Mouse (Mus musculus): ENCODE data around the gene Efcab9. TPM values are rescaled to one million over a fixed set of nuclear protein-coding genes. Genes with fewer than 3 reads are reported as not detected.

Gene Efcab9
- total and polyA plus RNA-seq, 3 experiments = 0.25 to 1.5 TPM; not detected in 1

DNA sequence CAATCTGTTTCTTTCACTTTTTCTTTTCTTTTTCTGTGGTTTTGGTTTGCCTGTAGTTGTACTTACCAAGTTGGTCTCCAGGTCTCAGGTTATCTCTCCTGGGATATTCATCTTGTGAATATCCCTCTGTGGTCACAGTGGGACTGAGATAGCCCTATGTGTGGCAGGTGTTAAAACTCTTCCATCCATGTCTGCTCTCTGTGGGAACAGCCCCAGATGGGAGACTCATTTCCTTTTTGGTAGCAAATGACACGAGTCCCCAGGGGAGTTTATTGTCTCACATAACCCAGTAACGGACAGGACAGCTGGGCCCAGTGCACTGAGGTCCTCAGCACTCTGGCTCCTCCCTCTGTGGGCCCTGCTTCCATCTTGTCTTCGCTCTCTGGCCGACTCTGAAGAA, 18.2 kb upstream of the Efcab9 start (continued):
- TF ChIP-seq POLR2AphosphoS2 (IDR thresholded peaks at IDR 0.05; ENCODE audit: low read depth, low read length) = no peak
- TF ChIP-seq SMC3 (IDR thresholded peaks at IDR 0.05; ENCODE audit: low read depth, low read length) = no peak
- TF ChIP-seq ZMIZ1 (IDR thresholded peaks at IDR 0.05; ENCODE audit: low read depth, low read length) = no peak
- TF ChIP-seq EP300 (IDR thresholded peaks at IDR 0.05; ENCODE audit: low read length) = peak; percentile 84
- TF ChIP-seq MAFK (IDR thresholded peaks at IDR 0.05; ENCODE audit: insufficient replicate concordance, low read length) = no peak
- no peak for TF ChIP-seq E2F4 (IDR thresholded peaks at IDR 0.05; ENCODE audit: insufficient replicate concordance, low read depth, low read length)
- TF ChIP-seq IRF4 (IDR thresholded peaks at IDR 0.05; ENCODE audit: low read depth, low read length) = peak; percentile 61; the same call in 1 of the 2 replicates
- TF ChIP-seq TCF12 (IDR thresholded peaks at IDR 0.05; ENCODE audit: low read depth, low read length) = peak; percentile 81; the same call in 1 of the 2 replicates
- peak; percentile 13; the same call in 1 of the 2 replicates for TF ChIP-seq JUND (conservative IDR thresholded peaks at IDR 0.05; ENCODE audit: low read depth, low read length)
- no peak for TF ChIP-seq HCFC1 (IDR thresholded peaks at IDR 0.05; ENCODE audit: low read depth, low read length)
- no peak for TF ChIP-seq KAT2A (IDR thresholded peaks at IDR 0.05; ENCODE audit: insufficient replicate concordance, low read length)

DNA sequence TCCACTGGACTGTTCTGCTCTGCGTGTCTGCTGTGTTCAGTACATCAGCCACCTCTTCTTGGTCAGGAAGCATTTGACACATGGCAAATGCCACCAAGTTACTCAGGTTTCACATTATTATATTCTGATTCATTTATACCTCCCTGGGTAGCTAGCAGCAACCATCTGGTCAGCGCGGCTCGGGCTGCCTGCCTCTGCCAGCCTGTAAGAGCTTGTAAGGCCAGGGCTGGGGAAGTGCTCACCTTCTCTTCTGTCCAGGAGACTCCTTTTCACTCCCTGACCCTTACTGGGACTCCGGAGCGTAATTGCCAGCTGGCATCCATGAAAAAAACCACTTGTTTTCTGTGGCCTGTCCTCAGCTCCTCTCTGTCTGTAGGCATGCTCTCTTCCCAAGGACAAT, 17.4 kb upstream of the Efcab9 start:
- H3K27me3 ChIP-seq (replicated peaks) = no peaks in the 10 kb centered on the region

DNA sequence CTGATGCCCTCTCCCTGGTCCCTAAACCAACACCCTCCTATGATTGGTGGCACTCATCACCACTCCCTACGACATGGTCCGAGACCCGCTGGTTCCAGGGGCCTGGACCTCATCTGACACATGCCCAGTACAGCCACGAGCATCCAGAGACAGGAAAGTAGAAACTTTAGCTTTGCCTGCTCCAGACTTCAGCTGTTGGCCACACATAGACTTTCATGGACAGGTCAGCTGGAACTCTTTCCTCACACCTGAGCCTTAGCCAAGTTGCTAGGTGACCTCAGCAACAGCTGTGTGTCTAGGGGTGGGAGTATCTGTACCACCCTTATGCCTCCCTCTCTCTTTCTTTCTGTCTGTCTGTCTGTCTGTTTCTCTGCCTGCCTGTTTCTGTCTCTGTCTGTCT, 16.4 kb upstream of the Efcab9 start:
- Histone ChIP-seq H3K27ac (ENCODE audit: insufficient read depth, low read depth) (no peak overlapping the region), H3K9me3 (replicated peaks; ENCODE audit: low read length) (no peaks in the 10 kb centered on the region), H3K27me3 (replicated peaks) (no peaks in the 10 kb centered on the region), H3K4me1 (ENCODE audit: control insufficient read depth in 1 of 2, insufficient read depth in 2 of 2) (peaks cover 22 to 95% of the 10 kb centered on the region in 2 experiments), H3K4me3 (replicated peaks in 1 of 3; ENCODE audit: low read depth in 2 of 3, low read length in 2 of 3, poor library complexity in 1 of 3) (no peak overlapping the region), H3K79me2 (replicated peaks; ENCODE audit: control insufficient read depth, extremely low read depth, insufficient read depth, poor library complexity, severe bottlenecking) (no peaks in the 10 kb centered on the region), H3K4me2 (ENCODE audit: insufficient read depth, low read depth, poor library complexity, severe bottlenecking) (no peak overlapping the region), H3K9ac (ENCODE audit: insufficient read depth, low read depth) (no peak overlapping the region), H3K36me3 (replicated peaks in 1 of 2; ENCODE audit: control insufficient read depth in 1 of 2, insufficient read depth in 1 of 2, low read length in 1 of 2) (peaks cover 0 to 77% of the 10 kb centered on the region in 2 experiments)
- in situ Hi-C loops (cut with MboI; ENCODE audit: low pct_ligation_motif_present, low pct_unique_long_range_greater_than_20kb, low sequenced_read_pairs) = no loop called here
- dilution Hi-C loops (cut with MboI; ENCODE audit: extremely low pct_ligation_motif_present, extremely low pct_unique_long_range_greater_than_20kb, low sequenced_read_pairs) = no loop called here
- DNase-seq (ENCODE audit: extremely low read depth) = no peak
- no peak for TF ChIP-seq MEF2A (IDR thresholded peaks at IDR 0.05; ENCODE audit: borderline replicate concordance, low read depth, low read length)

More for the DNA sequence above, 17.4 kb upstream of the Efcab9 start:
- Histone ChIP-seq H3K9me3 (replicated peaks; ENCODE audit: low read length) (no peaks in the 10 kb centered on the region), H3K9ac (ENCODE audit: insufficient read depth, low read depth) (no peak overlapping the region), H3K4me1 (ENCODE audit: control insufficient read depth in 1 of 2, insufficient read depth in 2 of 2) (peaks cover 22 to 95% of the 10 kb centered on the region in 2 experiments), H3K79me2 (replicated peaks; ENCODE audit: control insufficient read depth, extremely low read depth, insufficient read depth, poor library complexity, severe bottlenecking) (no peaks in the 10 kb centered on the region), H3K36me3 (replicated peaks in 1 of 2; ENCODE audit: control insufficient read depth in 1 of 2, insufficient read depth in 1 of 2, low read length in 1 of 2) (peaks cover 0 to 72% of the 10 kb centered on the region in 2 experiments), H3K27ac (ENCODE audit: insufficient read depth, low read depth) (no peak overlapping the region), H3K4me2 (ENCODE audit: insufficient read depth, low read depth, poor library complexity, severe bottlenecking) (no peak overlapping the region), H3K4me3 (replicated peaks in 1 of 3; ENCODE audit: low read depth in 2 of 3, low read length in 2 of 3, poor library complexity in 1 of 3) (no peak overlapping the region)
- TF ChIP-seq CHD1 (IDR thresholded peaks at IDR 0.05; ENCODE audit: low read depth, low read length) (no peak), ETS1 (conservative IDR thresholded peaks at IDR 0.05; ENCODE audit: low read depth, low read length) (no peak), ZNF384 (IDR thresholded peaks at IDR 0.05; ENCODE audit: low read depth, low read length) (no peak), POLR2A (IDR thresholded peaks at IDR 0.05; ENCODE audit: low read depth, low read length) (no peak), MAX (IDR thresholded peaks at IDR 0.05; ENCODE audit: low read length) (no peak), ELF1 (IDR thresholded peaks at IDR 0.05; ENCODE audit: low read depth, low read length) (no peak), EP300 (IDR thresholded peaks at IDR 0.05; ENCODE audit: low read length) (no peak), MEF2A (IDR thresholded peaks at IDR 0.05; ENCODE audit: borderline replicate concordance, low read depth, low read length) (no peak), KAT2A (IDR thresholded peaks at IDR 0.05; ENCODE audit: insufficient replicate concordance, low read length) (no peak), ZKSCAN1 (IDR thresholded peaks at IDR 0.05; ENCODE audit: borderline replicate concordance, low read depth, low read length) (no peak)
- DNase-seq (ENCODE audit: extremely low read depth) = no peak
- dilution Hi-C loops (cut with MboI; ENCODE audit: extremely low pct_ligation_motif_present, extremely low pct_unique_long_range_greater_than_20kb, low sequenced_read_pairs) (no loop called here), in situ Hi-C loops (cut with MboI; ENCODE audit: low pct_ligation_motif_present, low pct_unique_long_range_greater_than_20kb, low sequenced_read_pairs) (no loop called here)
